ENCODE assay signal across 9 mouse cellular contexts in genomic region chr9:120259805-120260204, GRCm38 (mm10). TPM values are rescaled to one million over a fixed set of nuclear protein-coding genes. Genes with fewer than 3 reads are reported as not detected.
DNase-seq lines count a peak whose midpoint lies in the region; ATAC-seq and TF ChIP-seq lines count a peak whose summit lies in the region.
"Had no signal": no experiment of that assay in that cellular context is flagged by ENCODE, and none has a peak within 500 bp of the region (broad histone marks: within the 10 kb centered on the region; RNA-seq: fewer than 3 reads in every experiment).

No protein-coding gene starts in this region.

- H3K9ac ChIP-seq in hindbrain, embryonic 11.5 days (ENCODE audit: low read depth, low read length), result no peak overlapping the region
- H3K9ac ChIP-seq: liver, embryonic 14.5 days had no signal

- no peak for ATAC-seq in hindbrain, embryonic 11.5 days (ENCODE audit: low FRiP score)

- no peak overlapping the region for H3K4me2 ChIP-seq in hindbrain, embryonic 11.5 days (replicated peaks; ENCODE audit: low read depth, low read length)

- no peaks in the 10 kb centered on the region for H3K4me1 ChIP-seq in hindbrain, embryonic 11.5 days (replicated peaks; ENCODE audit: control insufficient read depth, insufficient read depth, low read length)
- no peaks in the 10 kb centered on the region for H3K4me1 ChIP-seq in hindbrain, embryonic 10.5 days (replicated peaks)
- peaks cover 12% of the 10 kb centered on the region for H3K4me1 ChIP-seq in thymus, adult 2 months (replicated peaks; ENCODE audit: control insufficient read depth, insufficient read depth, low read length)

- H3K4me3 ChIP-seq in hindbrain, embryonic 11.5 days (ENCODE audit: low read depth, low read length), result no peak overlapping the region
- no peak overlapping the region for H3K4me3 ChIP-seq in hindbrain, embryonic 10.5 days
- no peak overlapping the region for H3K4me3 ChIP-seq in layer of hippocampus, adult 2 months
- H3K4me3 ChIP-seq in thymus, adult 2 months (ENCODE audit: control insufficient read depth, insufficient read depth, low read length), result no peak overlapping the region

- WGBS in hindbrain, embryonic 11.5 days, result 79% methylated on average over 8 of the region's 8 CpGs
- WGBS in hindbrain, embryonic 10.5 days, result 81% methylated on average over 8 of the region's 8 CpGs
- 9% methylated on average over 8 of the region's 8 CpGs for WGBS in thymus, adult 2 months

- peak; percentile 19 for DNase-seq in hindbrain, embryonic 11.5 days (ENCODE audit: low spot score)
- no peak for DNase-seq in hindbrain, embryonic 10.5 days (ENCODE audit: low spot score)
- DNase-seq in CD4-positive helper T cell, adult 2 months (ENCODE audit: low read depth, low spot score), result peak; percentile 20
- peak; percentile 43 for DNase-seq in brain, adult 2 months (ENCODE audit: low read depth, low spot score)
- peak; percentile 46 for DNase-seq in layer of hippocampus, adult 2 months (ENCODE audit: low spot score in 2 of 2)
- peak; percentile 34 for DNase-seq in thymus, adult 2 months
- no peak for DNase-seq in B cell, adult 2 months
- DNase-seq in urinary bladder, postnatal 36 days (ENCODE audit: low spot score in 2 of 2), result no peak

- no peaks in the 10 kb centered on the region for H3K36me3 ChIP-seq in hindbrain, embryonic 11.5 days (ENCODE audit: control insufficient read depth, insufficient read depth, low read length)
- no peaks in the 10 kb centered on the region for H3K36me3 ChIP-seq in hindbrain, embryonic 10.5 days
- no peaks in the 10 kb centered on the region for H3K36me3 ChIP-seq in thymus, adult 2 months (ENCODE audit: control insufficient read depth, insufficient read depth, low read length)

- TF ChIP-seq POLR2A in thymus, adult 2 months (IDR thresholded peaks at IDR 0.05; ENCODE audit: control insufficient read depth, extremely low read depth, insufficient read depth, low read length, poor library complexity), result no peak

- H3K27me3 ChIP-seq in hindbrain, embryonic 11.5 days (ENCODE audit: control insufficient read depth, insufficient read depth, low read length), result no peaks in the 10 kb centered on the region
- H3K27me3 ChIP-seq in hindbrain, embryonic 10.5 days (ENCODE audit: insufficient read depth, poor library complexity, severe bottlenecking), result no peaks in the 10 kb centered on the region
- H3K27me3 ChIP-seq in thymus, adult 2 months (ENCODE audit: control insufficient read depth, insufficient read depth, low read length), result no peaks in the 10 kb centered on the region

- H3K9me3 ChIP-seq in hindbrain, embryonic 11.5 days (ENCODE audit: control insufficient read depth, low read length), result no peaks in the 10 kb centered on the region
- no peaks in the 10 kb centered on the region for H3K9me3 ChIP-seq in hindbrain, embryonic 10.5 days

- no peak for TF ChIP-seq CTCF in layer of hippocampus, adult 2 months (conservative IDR thresholded peaks at IDR 0.05)
- TF ChIP-seq CTCF in thymus, adult 2 months (IDR thresholded peaks at IDR 0.05; ENCODE audit: borderline replicate concordance, control insufficient read depth, extremely low read depth, insufficient read depth, low read length, poor library complexity), result no peak

- H3K27ac ChIP-seq in hindbrain, embryonic 11.5 days (ENCODE audit: low read depth, low read length), result no peak overlapping the region
- no peak overlapping the region for H3K27ac ChIP-seq in hindbrain, embryonic 10.5 days
- H3K27ac ChIP-seq in layer of hippocampus, adult 2 months, result no peak overlapping the region
- H3K27ac ChIP-seq in thymus, adult 2 months (ENCODE audit: control insufficient read depth, insufficient read depth, low read length), result no peak overlapping the region
- H3K27ac ChIP-seq: liver, embryonic 14.5 days had no signal

RNA-seq across cellular contexts. Expression of gene Myrip, which starts 41.5 kb away (rescaled TPM):
- polyA plus RNA-seq in hindbrain, embryonic 11.5 days (2014; fragmentation: Nextera tagmentation; extraction: Ambion mirVana), result 0.25 and 0.66 TPM in 2 replicates
- polyA plus RNA-seq in hindbrain, embryonic 10.5 days (2016; fragmentation: Nextera tagmentation; extraction: Ambion mirVana), result 0.76 and 0.80 TPM in 2 replicates
- total RNA-seq in layer of hippocampus, adult 2 months (2021), result 10 to 100 TPM; 54.7 to 58.7 TPM
- 0.31 and 1.5 TPM in 2 replicates for polyA plus RNA-seq in thymus, adult 2 months (2012; rRNA removed)

Comparison
In these comparisons a context has a peak if more than half of its experiments do, and no peak if none do; other contexts are left out.
1. DNase-seq: peak in hindbrain, embryonic 11.5 days (single experiment), CD4-positive helper T cell, adult 2 months (single experiment), brain, adult 2 months (single experiment), layer of hippocampus, adult 2 months (2 of 2) and thymus, adult 2 months (single experiment); none in hindbrain, embryonic 10.5 days (single experiment), B cell, adult 2 months (0 of 2) and urinary bladder, postnatal 36 days (0 of 2).